Mouse (Mus musculus): ENCODE results near the gene Dpp6.

GRCm38 (mm10) chr5:27322895-27323792 is 506.1 kb downstream of the Dpp6 start:
- TF ChIP-seq CTCF (IDR thresholded peaks at IDR 0.05; ENCODE audit: control insufficient read depth, insufficient read depth, low read length) (no peak), POLR2A (IDR thresholded peaks at IDR 0.05; ENCODE audit: borderline replicate concordance, control insufficient read depth, low read depth, low read length) (no peak)

Measured in bone marrow, adult 2 months (tissue).